Mouse (Mus musculus) embryonic facial prominence, embryonic 10.5 days (tissue): ENCODE measurements around the gene Ifnlr1. TPM values are rescaled to one million over a fixed set of nuclear protein-coding genes. Genes with fewer than 3 reads are reported as not detected.
"Not testable (repeated sequence)": the region's sequence is repeated elsewhere in the genome, so short reads cannot be mapped to it uniquely, and the experiment has no call there.

Experiments
- DNase-seq: peaks from one replicate; pipeline ENCODE4 v3.0.0-alpha.2; 2017; ENCODE audit warnings: low spot score
- H3K27ac ChIP-seq: fragments of 300-500 bp; sonication (generic); replicated peaks from 2 replicates; pipeline ENCODE4 v1.5.1; 2016; ENCODE audit warnings: mild to moderate bottlenecking
- H3K27me3 ChIP-seq: fragments of 300-500 bp; sonication (generic); replicated peaks from 2 replicates; pipeline ENCODE4 v1.6.1; 2016; ENCODE audit warnings: low read depth, mild to moderate bottlenecking; ENCODE audit not compliant: poor library complexity, severe bottlenecking
- H3K36me3 ChIP-seq: fragments of 300-500 bp; sonication (generic); replicated peaks from 2 replicates; pipeline ENCODE4 v1.6.1; 2016; ENCODE audit warnings: mild to moderate bottlenecking, moderate library complexity
- H3K4me1 ChIP-seq: fragments of 300-500 bp; sonication (generic); 2 replicates; pipeline ENCODE4 v1.6.1; 2016
- H3K4me3 ChIP-seq: fragments of 300-500 bp; sonication (generic); 2 replicates; pipeline ENCODE4 v1.5.1; 2016; ENCODE audit warnings: mild to moderate bottlenecking, moderate library complexity
- H3K9me3 ChIP-seq: fragments of 300-500 bp; sonication (generic); 2 replicates; pipeline ENCODE4 v1.6.1; 2016; ENCODE audit warnings: mild to moderate bottlenecking
- WGBS: fragments of 180-500 bp; shearing (Covaris S2); methylation state at CpG from one replicate; pipeline ENCODE4 v1.1.7; 2016; 5-methylcytosine and 5-hydroxymethylcytosine counted together
- polyA plus RNA-seq: library from polyadenylated mRNA; unstranded; fragments of >200 nt; fragmentation: Nextera tagmentation; extraction: Ambion mirVana; gene quantifications from 2 replicates; pipeline ENCODE4 v1.2.1, GENCODE M21; 2016

The Ifnlr1 gene
- polyA plus RNA-seq, 1 experiment from 2014 or later, result 1.0 TPM

DNA sequence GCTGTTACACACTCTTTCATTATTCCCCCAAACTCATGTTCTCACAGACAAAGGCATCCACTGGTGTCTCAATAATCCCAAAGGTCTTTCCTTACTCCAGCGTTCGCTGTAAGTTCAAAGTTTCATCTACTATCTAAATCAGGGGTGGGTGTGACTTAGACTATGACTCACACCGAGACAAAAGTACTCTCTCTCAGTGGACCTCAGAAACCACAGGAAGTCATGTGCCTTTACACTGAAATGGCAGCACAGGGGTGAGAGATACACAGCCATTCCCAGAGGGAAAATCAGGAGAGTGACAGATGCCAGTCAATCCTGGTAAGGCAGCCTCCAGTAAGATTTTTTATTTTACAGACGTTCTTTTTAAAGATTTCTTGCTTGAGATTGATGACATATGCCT is 6.8 kb downstream of the Ifnlr1 start:
- no peak overlapping the region for H3K4me3 ChIP-seq
- H3K27me3 ChIP-seq, result peaks cover 21% of the 10 kb centered on the region
- H3K9me3 ChIP-seq, result peaks cover 3% of the 10 kb centered on the region; the same call in 1 of the 2 replicates
- no peak for DNase-seq
- H3K36me3 ChIP-seq, result no peaks in the 10 kb centered on the region
- H3K27ac ChIP-seq, result no peak overlapping the region
- no peaks in the 10 kb centered on the region for H3K4me1 ChIP-seq
- 86% methylated on average over 4 of the region's 4 CpGs for WGBS

DNA sequence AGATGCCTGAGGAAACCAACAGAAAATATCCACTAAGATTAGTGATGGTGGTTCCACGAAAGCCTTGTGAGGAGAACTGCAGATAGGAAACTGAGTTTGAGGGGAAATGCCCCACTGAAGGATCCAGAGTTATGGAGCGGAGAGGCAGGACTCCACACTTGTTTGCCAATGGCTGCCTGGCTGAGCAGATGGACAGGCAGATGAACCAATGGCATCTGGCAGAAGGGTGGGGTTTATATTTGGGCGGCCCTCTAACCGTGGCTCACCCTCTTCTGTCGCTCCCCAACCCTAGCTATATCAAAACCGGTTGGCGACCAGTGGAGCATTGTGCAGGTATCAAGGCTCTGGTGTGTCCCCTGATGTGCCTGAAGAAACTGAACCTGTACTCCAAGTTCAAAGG is 12.4 kb downstream of the Ifnlr1 start:
- no peak overlapping the region for H3K27ac ChIP-seq
- peaks cover 7% of the 10 kb centered on the region for H3K4me1 ChIP-seq
- WGBS, result 80% methylated on average over 7 of the region's 7 CpGs
- H3K9me3 ChIP-seq, result peaks cover 3% of the 10 kb centered on the region; the same call in 1 of the 2 replicates
- no peaks in the 10 kb centered on the region for H3K27me3 ChIP-seq
- H3K36me3 ChIP-seq, result no peaks in the 10 kb centered on the region
- no peak for DNase-seq
- H3K4me3 ChIP-seq, result no peak overlapping the region

DNA sequence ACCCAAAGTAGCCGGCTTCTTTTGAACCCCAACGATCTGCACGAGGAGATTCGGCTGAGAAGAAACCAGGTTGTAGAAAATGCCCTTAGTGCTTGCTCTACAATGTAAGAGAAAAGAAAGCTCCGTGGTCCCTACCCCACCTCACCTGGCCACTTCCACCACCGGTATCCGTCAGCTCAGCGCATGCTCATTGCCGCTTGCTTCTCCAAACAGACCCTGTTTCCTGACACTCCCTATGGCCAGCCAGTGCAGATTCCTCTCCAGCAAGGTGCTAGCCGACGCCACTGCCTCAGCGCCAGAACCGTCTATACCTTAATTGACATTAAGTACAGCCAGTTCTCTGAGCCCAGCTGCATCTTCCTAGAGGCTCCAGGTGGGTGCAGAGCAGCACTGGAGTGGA is 17.4 kb downstream of the Ifnlr1 start:
- no peak for DNase-seq
- no peaks in the 10 kb centered on the region for H3K36me3 ChIP-seq
- 80% methylated on average over 13 of the region's 13 CpGs for WGBS
- peaks cover 13% of the 10 kb centered on the region for H3K4me1 ChIP-seq
- H3K27ac ChIP-seq, result no peak overlapping the region
- H3K9me3 ChIP-seq, result no peaks in the 10 kb centered on the region
- no peak overlapping the region for H3K4me3 ChIP-seq
- no peaks in the 10 kb centered on the region for H3K27me3 ChIP-seq

DNA sequence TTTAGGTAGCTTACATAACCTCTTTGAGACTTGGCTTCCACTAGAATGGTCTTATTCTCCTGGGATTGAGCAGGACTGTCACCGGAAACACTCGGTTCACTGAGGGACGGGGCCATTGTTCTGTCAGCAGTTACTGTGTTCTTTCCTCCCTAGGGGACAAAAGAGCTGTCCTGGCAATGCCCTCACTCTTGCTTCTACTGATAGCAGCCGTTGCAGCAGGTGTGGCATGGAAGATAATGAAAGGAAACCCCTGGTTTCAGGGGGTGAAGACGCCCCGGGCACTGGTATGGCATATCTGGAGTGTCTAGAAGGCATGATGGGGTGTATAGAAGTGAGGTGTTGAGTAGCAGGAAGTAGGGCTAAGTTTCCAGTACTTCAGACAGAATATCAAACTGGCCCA is 17.9 kb downstream of the Ifnlr1 start:
- H3K4me3 ChIP-seq, result no peak overlapping the region
- H3K27me3 ChIP-seq, result no peaks in the 10 kb centered on the region
- no peak for DNase-seq
- H3K9me3 ChIP-seq, result no peaks in the 10 kb centered on the region
- peaks cover 16% of the 10 kb centered on the region for H3K4me1 ChIP-seq
- H3K27ac ChIP-seq, result no peak overlapping the region
- 60% methylated on average over 6 of the region's 6 CpGs for WGBS
- no peaks in the 10 kb centered on the region for H3K36me3 ChIP-seq

DNA sequence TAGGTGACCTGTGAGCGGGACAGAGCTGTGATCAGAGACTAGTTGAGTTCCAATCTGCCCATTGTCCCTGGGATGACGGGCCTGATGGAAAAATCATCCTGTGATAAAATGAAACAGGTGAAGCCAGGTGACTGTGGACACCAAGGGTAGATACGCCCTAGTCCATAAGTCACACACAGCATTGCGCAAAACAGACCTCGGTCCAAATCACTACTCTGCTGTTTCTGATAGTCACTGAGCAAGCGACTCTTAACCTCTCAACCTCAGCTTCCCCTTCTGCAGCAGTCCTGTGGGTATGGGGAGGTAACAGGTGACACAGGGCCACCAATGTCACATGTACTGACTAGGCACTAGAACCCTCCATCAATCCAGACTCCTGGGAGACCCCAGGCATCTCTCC is 20.0 kb downstream of the Ifnlr1 start:
- no peak for DNase-seq
- 91% methylated on average over 6 of the region's 6 CpGs for WGBS
- no peaks in the 10 kb centered on the region for H3K9me3 ChIP-seq

DNA sequence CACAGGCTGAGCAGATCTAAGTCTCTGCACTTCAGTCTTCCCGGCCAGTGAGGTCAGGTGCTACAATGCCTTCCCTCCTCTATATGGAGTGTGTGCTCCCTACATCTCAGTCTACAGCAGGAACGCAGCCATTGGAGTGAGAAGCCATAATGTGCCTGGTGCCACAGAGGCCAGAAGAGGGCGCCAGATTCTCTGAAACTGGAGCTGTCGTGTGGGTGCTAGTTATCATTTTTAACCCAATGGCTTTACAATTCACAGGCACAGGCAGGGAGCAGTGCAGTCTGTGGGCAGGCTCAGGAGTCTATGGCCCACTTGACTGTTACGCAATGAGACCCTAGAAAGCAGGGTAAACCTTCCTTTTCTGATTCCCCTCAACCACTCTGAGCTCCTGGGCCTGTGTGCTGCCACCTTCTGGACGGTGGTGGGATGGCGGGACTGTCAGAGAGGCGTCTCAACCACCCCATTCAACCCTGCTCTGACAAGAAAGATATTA is 23.0 kb downstream of the Ifnlr1 start:
- H3K4me1 ChIP-seq, result peaks cover 12% of the 10 kb centered on the region; the same call in 1 of the 2 replicates
- H3K27me3 ChIP-seq, result no peaks in the 10 kb centered on the region
- peak overlapping the region; percentile 29; the same call in 1 of the 2 replicates for H3K4me3 ChIP-seq
- H3K9me3 ChIP-seq, result no peaks in the 10 kb centered on the region
- DNase-seq, result peak; percentile 82
- H3K27ac ChIP-seq, result no peak overlapping the region
- WGBS, result 8% methylated on average over 8 of the region's 8 CpGs
- no peaks in the 10 kb centered on the region for H3K36me3 ChIP-seq

More for the DNA sequence above, 20.0 kb downstream of the Ifnlr1 start:
- no peak overlapping the region for H3K27ac ChIP-seq
- H3K4me1 ChIP-seq, result peaks cover 9% of the 10 kb centered on the region; the same call in 1 of the 2 replicates
- no peaks in the 10 kb centered on the region for H3K27me3 ChIP-seq
- no peaks in the 10 kb centered on the region for H3K36me3 ChIP-seq
- H3K4me3 ChIP-seq, result no peak overlapping the region

DNA sequence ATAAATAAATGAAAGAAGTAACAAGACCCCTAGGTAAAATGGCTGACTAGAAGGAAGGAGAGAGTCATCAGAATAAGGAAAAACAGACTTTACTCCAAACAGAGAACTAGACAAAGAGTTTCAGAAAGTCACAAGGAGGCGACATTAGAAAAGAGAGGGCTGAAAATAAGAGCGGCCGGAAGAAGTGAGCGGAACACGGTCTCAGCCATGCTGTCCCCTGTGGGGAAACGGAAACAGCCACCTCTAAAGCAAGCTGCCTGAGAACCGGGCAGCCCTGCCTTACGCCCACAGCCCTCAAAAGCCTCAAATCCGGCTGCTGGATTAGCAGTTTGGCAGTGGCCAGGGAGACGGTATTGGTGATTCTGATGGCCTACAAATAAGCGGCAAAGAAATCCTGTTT is 23.5 kb downstream of the Ifnlr1 start:
- H3K4me3 ChIP-seq, result no peak overlapping the region
- no peaks in the 10 kb centered on the region for H3K27me3 ChIP-seq
- H3K36me3 ChIP-seq, result no peaks in the 10 kb centered on the region
- H3K27ac ChIP-seq, result no peak overlapping the region
- no peak for DNase-seq
- WGBS, result 75% methylated on average over 11 of the region's 11 CpGs
- H3K9me3 ChIP-seq, result no peaks in the 10 kb centered on the region
- H3K4me1 ChIP-seq, result peaks cover 8% of the 10 kb centered on the region; the same call in 1 of the 2 replicates

DNA sequence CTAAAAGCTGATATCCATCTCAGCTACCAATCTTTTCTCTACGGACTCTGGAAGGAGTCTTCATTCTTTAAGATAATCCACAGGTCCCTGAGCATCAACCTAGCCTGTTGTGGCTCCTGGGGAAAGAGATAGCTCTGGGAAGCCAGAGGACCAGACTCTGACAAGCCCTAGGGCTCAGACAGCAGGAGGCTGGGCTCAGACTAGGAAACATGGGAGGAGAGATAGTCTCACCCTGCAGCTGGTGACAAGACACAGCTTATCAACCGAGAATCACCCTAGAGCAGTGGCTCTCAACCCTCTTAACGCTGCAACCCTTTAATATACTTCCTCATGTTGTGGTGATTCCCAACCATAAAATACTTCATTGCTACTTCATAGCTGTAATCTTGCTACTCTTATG is 24.3 kb downstream of the Ifnlr1 start:
- peaks cover 8% of the 10 kb centered on the region; the same call in 1 of the 2 replicates for H3K4me1 ChIP-seq
- no peak overlapping the region for H3K27ac ChIP-seq
- no peaks in the 10 kb centered on the region for H3K27me3 ChIP-seq
- H3K9me3 ChIP-seq, result no peaks in the 10 kb centered on the region
- 86% methylated on average over 3 of the region's 3 CpGs for WGBS
- no peak for DNase-seq
- H3K36me3 ChIP-seq, result no peaks in the 10 kb centered on the region
- H3K4me3 ChIP-seq, result no peak overlapping the region

DNA sequence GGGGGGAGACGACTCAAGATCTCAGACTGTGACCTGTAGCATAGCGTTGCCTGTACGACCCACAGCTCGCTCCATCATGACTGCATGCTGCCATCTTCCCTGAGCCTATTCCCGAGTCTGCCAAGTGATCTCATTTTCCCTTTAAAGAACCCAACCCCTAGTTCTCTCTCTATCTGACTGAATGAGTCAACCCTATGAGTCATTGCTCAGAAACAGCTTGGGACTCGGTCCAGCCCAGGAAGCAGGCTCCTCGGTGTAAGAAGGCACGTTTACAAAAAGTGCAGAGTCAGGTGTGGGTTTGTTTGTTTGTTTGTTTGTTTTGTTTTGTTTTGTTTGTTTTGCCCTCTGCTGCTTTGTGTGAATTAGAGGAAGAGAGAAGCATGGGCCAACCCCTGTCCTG is 28.7 kb downstream of the Ifnlr1 start:
- no peak overlapping the region for H3K27ac ChIP-seq
- 90% methylated on average over 8 of the region's 8 CpGs for WGBS
- H3K9me3 ChIP-seq, result no peaks in the 10 kb centered on the region
- peaks cover 5% of the 10 kb centered on the region; the same call in 1 of the 2 replicates for H3K4me1 ChIP-seq
- DNase-seq, result no peak
- no peaks in the 10 kb centered on the region for H3K27me3 ChIP-seq
- H3K4me3 ChIP-seq, result no peak overlapping the region
- H3K36me3 ChIP-seq, result no peaks in the 10 kb centered on the region

DNA sequence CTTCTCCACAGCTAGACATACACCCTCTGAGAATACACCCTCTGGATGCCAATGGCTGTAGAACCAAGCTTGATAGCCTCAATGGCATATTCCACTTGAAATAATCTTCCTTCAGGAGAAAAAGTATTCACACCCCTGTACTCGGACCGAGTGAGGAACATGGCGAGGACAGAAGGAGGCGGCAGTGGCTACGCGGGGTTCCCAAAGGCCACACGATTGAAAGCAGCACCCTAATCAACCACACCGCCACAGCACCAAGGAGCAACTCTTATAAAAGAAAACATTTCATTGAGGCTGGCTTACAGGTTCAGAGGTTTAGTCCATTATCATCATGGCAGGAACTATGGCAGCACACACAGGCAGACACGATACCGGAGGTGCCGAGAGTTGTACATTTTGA is 30.4 kb downstream of the Ifnlr1 start:
- WGBS, result 93% methylated on average over 11 of the region's 11 CpGs
- H3K27ac ChIP-seq, H3K4me1 ChIP-seq, H3K27me3 ChIP-seq, H3K36me3 ChIP-seq, H3K9me3 ChIP-seq, H3K4me3 ChIP-seq, DNase-seq: not testable (repeated sequence)

DNA sequence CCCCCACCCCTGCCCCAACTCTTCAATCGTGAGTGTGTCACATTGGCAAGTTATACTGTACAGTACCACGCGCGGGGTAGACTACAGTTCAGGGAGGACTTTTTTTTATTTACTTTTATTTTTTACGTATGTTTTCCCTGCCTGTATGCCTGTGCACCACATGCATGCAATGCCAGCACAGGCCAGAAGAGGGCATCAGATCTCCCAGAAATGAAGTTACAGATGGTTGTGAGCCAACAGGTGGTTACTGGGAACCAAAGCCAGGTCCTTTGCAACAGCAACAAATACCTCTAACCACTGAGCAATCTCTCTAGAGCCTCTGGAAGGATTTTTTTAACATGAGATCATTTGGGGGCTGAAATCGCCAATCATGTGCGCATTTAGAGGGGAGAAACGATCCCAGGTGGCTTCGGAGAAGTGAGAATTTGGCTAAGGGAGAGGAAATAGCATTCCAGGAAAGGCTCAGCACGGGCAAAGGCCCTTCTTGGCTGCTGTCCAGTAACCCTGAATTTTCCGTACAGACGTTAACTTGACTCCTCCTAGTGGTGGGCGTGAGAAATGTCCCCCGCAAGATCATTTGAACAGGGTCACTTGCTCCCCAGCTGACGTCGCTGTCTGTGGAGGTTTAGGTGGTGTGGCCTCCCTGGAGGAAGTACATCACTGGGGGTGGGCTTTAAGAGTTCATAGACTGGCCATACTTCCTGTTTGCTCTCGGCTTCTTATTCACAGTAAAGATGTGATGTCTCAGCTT is 36.6 kb downstream of the Ifnlr1 start:
- H3K27me3 ChIP-seq, result 0 out of 2 replicates have a peak, but pooled peaks cover 6% of the 10 kb centered on the region
- no peak for DNase-seq
- H3K9me3 ChIP-seq, result peaks cover 5% of the 10 kb centered on the region
- H3K4me3 ChIP-seq, result no peak overlapping the region
- 82% methylated on average over 17 of the region's 17 CpGs for WGBS
- H3K4me1 ChIP-seq, result peaks cover 5% of the 10 kb centered on the region
- H3K27ac ChIP-seq, result no peak overlapping the region
- H3K36me3 ChIP-seq, result no peaks in the 10 kb centered on the region

DNA sequence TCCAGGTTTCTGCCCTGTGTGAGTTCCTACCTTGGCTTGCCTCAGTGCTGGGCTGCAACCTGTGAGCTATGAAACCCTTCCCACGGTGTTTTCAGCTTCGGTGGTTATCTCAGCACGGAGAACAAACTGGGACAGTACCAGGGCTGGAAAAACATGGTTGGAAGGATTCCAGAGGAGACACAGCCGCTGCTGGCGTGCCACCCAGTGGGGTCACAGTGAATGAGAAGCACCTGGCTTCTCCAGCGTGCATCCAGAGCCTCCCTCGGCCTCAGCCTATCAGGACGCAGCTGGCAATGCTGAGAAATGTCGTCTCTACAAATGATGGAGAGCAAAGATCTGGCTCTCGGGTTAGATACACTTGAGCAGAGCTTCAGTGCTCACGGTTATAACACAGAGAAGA is 40.3 kb downstream of the Ifnlr1 start:
- no peak for DNase-seq
- Histone ChIP-seq H3K4me1 (peaks cover 10% of the 10 kb centered on the region), H3K4me3 (no peak overlapping the region), H3K36me3 (no peaks in the 10 kb centered on the region), H3K27me3 (peaks cover 10% of the 10 kb centered on the region; the same call in 1 of the 2 replicates), H3K27ac (no peak overlapping the region), H3K9me3 (peaks cover 5% of the 10 kb centered on the region)
- WGBS, result 83% methylated on average over 11 of the region's 11 CpGs

DNA sequence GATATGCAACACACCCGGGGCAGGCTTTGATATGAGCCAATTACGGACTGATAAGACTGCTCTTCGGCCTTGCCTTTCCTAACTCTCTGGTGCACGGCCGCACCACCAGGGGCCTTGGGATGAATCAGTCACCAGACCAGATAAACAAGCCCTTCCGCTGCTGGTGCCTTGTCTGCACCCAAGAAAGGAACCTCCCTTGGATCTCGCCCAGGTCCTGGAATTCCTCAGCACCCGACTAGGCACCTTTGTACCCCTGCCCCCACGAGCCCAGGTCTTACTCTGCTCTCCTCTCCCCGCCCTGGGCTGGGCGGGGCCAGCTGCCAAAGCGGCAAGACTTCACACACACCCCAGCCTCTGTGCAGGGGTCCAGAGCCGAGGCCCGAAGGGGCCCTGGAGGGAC is 41.7 kb downstream of the Ifnlr1 start, which contains the start of gene Il22ra1:
Gene Il22ra1, plus strand, starts transcription at position 356 of the 400 bp plus-strand sequence.
- no peak for DNase-seq
- Histone ChIP-seq H3K27me3 (peaks cover 10% of the 10 kb centered on the region; the same call in 1 of the 2 replicates), H3K9me3 (peaks cover 3% of the 10 kb centered on the region), H3K4me3 (no peak within 1 kb of the TSS), H3K4me1 (peaks cover 10% of the 10 kb centered on the region), H3K27ac (no peak within 1 kb of the TSS), H3K36me3 (no peaks in the 10 kb centered on the region)
- WGBS, result 57% methylated on average over 14 of the region's 14 CpGs
